Mouse (Mus musculus): ENCODE results near the gene Oasl1. TPM values are rescaled to one million over a fixed set of nuclear protein-coding genes. Genes with fewer than 3 reads are reported as not detected.
A peak's percentile ranks its signal among the peaks of the same experiment; 100 is the strongest.
"Not testable (repeated sequence)": the region's sequence is repeated elsewhere in the genome, so short reads cannot be mapped to it uniquely, and the experiment has no call there.

The Oasl1 gene
- total RNA-seq, 2 experiments from 2014 or later = not detected

DNA sequence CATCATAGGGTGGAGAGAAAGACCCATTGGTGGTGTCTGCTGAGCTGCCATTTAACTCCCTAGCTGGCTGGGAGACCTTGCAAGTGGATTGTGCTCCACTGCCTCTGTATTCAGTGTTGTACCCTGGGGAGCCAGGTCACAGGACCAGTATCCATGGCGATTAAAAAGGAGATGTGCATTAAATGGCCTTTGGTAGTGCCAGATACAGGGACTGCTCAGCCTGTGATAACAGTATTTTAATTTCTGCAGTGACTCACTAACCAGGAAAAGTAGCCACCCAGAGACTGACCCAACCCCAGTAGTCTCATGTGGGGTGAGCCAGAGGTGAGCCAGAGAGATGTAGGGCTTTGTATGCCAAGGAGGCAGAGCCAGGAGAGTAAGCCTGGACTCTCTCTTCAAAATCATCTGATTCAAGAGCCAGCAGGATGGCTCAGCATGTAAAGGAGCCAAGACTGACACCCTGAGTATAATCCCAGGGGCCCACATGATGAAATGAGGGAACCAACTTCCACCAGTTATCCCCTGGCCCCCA, 3.2 kb downstream of the Oasl1 start:
- DNase-seq (ENCODE audit: low spot score in 2 of 2) = no peak

- no peak for DNase-seq (ENCODE audit: low spot score in 2 of 2)
These were observed 3.7 kb downstream of the Oasl1 start for GRCm38 (mm10) chr5:114926753-114927152.

DNA sequence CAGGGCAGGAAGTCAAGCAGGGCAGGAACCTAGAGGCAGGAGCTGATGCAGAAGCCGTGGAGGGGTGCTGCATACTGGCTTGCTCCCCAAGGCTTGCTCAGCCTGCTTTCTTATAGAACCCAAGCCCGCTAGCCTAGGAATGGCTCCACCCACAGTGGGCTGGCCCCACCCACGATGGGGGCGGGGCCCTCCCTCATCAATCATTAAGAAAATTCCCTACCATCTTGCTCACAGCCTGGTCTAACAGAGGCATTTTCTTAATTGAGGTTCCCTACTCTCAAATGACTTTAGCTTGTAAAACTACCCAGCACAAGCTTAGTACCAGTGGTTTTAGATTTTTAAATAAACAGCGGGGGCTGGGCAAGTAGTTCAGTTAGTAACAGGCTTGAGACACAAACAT, 8.6 kb downstream of the Oasl1 start:
- no peak for DNase-seq (ENCODE audit: low spot score in 2 of 2)

GRCm38 (mm10) chr5:114933206-114933605, 10.2 kb downstream of the Oasl1 start:
- no peak for DNase-seq (ENCODE audit: low spot score in 2 of 2)

- no peak for DNase-seq (ENCODE audit: low spot score in 2 of 2)
These were observed 12.8 kb downstream of the Oasl1 start for GRCm38 (mm10) chr5:114935838-114936237.

DNA sequence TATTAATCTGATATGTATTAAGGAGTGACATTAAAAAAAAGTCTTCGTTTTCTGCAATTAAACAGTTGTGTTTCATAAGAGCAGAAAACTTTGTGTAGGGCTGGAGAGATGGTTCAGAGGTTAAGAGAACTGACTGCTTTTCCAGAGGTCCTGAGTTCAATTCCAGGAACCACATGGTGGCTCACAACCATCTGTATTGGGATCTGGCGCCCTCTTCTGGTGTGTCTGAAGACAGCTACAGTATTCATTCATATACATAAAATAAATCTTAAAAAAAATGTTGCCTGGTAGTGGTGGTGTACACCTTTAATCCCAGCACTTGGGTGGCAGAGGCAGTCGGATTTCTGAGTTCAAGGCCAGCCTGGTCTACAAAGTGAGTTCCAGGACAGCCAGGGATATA, 18.1 kb downstream of the Oasl1 start:
- DNase-seq (ENCODE audit: low spot score in 2 of 2) = not testable (repeated sequence)

- DNase-seq (ENCODE audit: low spot score in 2 of 2) = peak; percentile 78 to 91
These were observed 19.2 kb downstream of the Oasl1 start, which contains the start of gene 2210016L21Rik for GRCm38 (mm10) chr5:114942074-114942765. Gene 2210016L21Rik (plus strand): TSS chr5:114942158.

DNA sequence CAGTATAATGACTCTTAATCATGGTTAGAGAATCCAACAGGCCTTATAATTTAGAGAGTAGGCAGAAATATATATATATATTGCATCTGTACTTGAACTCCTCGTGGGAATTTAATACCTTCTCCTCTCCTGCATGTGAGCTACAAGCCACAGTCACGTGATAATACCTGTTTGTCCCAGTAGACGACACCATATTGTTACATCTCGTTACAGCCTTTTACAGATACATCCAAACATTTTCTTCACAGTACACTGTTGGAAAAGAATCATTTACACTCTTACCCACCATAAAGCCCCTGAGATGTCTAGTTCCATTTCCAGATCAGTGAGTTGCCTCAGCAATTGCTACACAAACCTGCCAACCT, 19.7 kb downstream of the Oasl1 start:
- DNase-seq (ENCODE audit: low spot score in 2 of 2) = no peak

GRCm38 (mm10) chr5:114945072-114945471, 22.0 kb downstream of the Oasl1 start:
- no peak for DNase-seq (ENCODE audit: low spot score in 2 of 2)

- DNase-seq (ENCODE audit: low spot score in 2 of 2) = peak in 1 of 2 experiments; percentile 33
These were observed 25.9 kb downstream of the Oasl1 start for GRCm38 (mm10) chr5:114948891-114949290.

DNA sequence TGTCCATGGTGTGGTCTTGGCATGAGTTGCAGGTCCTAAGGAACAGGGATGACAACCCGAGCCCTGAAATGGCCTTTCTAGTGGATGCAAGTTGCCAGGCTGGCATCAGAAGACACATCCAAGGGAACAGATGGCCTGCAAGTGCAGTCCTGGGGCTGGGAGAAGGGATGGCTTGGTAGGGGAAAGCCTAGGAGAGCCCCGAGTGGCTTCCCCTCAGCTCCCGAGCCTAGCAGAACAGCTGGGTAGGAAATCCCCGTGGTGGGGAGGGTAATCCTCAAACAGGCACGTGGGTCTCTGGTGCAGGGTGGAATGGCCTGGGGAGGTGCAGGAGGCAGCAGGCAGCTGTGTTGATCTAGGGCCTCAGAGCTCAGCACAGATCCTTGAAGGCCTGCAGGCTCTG, 26.3 kb downstream of the Oasl1 start:
- DNase-seq (ENCODE audit: low spot score in 2 of 2) = peak in 1 of 2 experiments; percentile 28

DNA sequence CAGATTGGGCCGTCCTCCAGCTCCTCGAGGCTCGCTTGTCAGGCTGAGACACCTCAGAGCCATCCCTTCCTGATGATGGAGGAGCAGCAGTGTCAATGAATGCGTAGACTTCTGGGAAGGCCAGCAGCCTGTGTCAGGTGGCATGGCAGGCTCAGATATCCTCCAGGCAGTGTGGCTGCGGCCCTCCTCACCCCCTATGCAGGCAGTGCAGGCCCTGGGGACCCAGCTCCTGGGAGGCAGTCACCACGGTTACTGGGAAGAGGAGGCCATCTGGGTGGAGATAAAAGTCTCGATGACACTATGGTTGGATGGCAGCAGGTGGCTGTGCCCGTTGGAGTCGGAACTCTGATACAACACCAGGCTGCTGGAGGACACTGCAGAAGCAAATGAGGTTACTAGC, 26.8 kb downstream of the Oasl1 start:
- no peak for DNase-seq (ENCODE audit: low spot score in 2 of 2)

GRCm38 (mm10) chr5:114950669-114951068, 27.6 kb downstream of the Oasl1 start:
- DNase-seq (ENCODE audit: low spot score in 2 of 2) = no peak

DNA sequence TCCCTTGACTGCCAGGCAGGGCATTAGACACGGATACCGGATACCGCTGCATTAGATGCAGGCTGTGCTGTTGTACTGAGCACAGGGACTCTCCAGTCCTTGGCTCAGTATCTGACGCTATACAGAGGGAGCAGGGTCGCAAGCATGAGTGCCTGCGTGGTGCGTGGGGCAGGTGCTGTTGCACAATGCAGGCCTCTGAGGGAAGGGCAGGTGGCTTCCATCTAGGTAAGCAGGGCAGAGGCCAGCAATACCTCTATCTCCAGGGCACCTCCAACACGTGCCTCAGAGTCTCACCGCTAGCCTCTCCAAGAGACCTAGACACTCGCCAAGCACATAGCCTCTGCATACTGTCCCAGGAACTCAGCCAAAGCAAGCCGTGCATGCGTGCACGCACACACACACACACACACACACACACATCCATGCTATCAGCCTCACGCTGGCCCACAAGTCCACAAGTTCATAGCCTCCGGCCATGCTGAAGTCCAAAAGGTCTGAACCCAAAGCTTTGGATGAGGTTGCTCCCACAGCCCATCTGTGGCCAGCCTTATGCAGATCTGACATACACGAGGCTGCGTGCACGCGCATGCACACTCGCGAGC, 28.3 kb downstream of the Oasl1 start:
- DNase-seq (ENCODE audit: low spot score in 2 of 2) = no peak

- DNase-seq (ENCODE audit: low spot score in 2 of 2) = no peak
These were observed 30.3 kb downstream of the Oasl1 start for GRCm38 (mm10) chr5:114953326-114953725.

DNA sequence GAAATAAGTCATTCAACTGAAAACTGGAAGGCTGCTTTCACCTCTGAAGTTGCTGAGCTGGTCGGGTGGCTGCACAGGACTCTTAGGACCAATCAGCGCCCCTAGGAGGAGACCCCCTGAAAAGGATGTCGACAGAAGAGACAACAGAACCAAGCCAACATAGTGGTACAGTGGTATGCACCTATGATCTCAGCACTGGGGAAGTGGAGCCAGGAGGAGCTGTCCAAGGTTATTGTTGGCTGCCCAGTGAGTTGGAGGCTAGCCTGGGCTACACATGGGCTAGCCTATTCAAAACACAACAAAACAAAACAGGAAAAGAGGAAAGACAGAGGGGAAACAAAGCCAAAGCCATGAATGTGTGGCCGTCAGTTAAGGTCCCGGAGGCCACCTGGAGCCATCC, 35.0 kb downstream of the Oasl1 start:
- no peak for DNase-seq (ENCODE audit: low spot score in 2 of 2)

DNA sequence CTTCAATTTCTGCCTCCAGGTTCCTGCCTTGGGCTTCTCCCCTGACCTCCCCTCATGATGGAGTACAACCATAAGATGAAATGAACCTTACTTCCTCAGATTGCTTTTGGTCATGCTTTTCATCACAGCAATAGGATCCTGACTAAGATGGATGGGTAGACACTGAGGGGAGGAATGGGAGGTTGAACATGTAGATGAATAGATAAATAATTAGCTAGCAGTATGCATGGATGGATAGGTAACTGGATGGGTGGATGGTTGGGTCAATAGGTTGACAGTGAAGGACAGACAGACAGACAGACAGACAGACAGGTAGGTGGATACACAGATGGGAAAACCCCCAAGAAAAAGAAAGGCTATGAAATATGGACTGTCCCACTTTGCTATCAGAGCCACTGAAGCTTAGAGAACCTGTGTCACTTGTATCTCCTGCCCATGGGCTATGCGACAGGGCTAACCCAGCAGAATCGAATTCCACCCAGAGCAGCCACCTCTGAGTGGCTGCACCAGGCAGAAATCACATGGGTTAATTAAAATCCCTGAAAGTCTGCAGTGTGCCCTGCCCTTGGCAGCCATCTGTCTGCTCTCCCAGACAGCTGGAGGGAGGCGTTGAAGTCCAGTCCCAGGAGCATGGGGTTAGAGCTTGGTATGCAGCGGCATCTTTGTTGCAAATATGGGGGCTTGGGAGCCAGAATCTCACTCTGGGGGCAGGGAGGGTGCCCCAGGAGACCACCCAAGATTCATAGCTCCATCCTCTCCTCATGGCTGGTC, 38.7 kb downstream of the Oasl1 start:
- DNase-seq (ENCODE audit: low spot score in 2 of 2) = no peak

DNA sequence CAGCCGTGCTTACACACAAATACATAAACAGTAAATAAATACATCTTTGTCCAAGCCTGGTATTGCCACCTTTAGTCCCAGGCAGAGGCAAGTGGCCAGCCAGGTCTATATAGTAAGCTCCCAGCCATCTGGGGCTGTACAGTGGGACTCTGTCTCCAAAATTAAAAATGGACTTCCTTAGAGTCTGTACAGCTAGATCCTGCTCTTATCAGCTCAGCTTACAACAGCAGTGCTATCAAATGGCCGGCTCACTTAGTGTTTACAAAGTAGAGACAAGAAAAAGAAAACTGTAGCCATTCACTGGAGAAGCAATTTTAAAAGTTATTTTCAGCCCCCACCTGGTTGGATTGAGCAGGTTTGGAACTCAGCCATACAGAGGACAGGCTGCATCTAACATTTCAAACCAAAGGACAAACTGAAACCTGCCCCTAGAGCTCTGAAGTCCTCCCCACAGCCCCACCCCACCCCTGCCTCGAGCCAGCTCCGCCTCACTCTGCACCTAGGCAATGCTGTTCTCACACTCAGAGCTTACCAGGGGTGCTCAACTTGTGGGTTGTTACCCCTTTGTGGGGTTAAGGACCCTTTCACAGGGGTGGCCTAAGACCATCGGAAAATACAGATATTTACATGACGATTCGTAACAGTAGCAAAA, 41.4 kb downstream of the Oasl1 start:
- DNase-seq (ENCODE audit: low spot score in 2 of 2) = no peak

- DNase-seq (ENCODE audit: low spot score in 2 of 2) = no peak
These were observed 42.2 kb downstream of the Oasl1 start for GRCm38 (mm10) chr5:114964967-114965898.

DNA sequence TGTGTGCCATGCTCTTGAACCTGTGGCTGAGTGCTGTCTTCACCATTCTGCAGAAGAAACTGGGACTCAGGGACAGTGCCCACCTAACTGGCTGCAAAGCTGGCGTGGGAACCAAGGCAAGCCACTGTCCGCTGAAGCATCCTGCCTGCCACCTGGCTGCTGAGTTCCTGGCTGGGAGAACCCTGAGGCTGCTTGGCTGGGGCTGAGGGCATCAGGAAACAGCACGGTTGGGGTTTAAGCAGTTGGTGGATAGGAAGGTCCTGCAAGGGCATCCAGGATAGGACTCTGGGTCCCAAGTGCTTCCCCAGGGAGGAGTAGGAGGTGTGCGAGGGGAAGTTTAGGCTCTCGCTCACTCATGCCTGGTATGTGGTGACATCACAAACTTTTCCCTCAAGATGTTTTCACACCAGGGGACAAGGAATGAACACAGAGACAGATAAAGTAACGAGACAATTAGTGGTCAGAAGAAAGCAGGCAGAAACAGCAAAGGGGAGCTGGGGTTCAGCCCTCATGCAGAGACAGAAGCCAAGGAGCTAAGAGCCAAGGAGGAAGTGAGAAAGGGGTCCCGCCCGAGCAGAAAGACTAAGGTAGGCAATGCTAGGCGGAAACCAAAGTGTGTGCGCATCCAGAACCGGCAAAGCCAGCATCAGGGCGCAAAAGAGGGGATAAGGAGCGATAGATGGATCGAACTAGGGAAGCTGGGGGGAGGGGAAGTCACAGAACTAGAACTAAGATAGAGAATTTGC, 44.7 kb downstream of the Oasl1 start:
- DNase-seq (ENCODE audit: low spot score in 2 of 2) = no peak
